21 mouse cellular contexts compared by ENCODE assay signal in genomic region chr2:69097526-69097925, GRCm38 (mm10).
"Had no signal": no experiment of that assay in that cellular context is flagged by ENCODE, and none has a peak within 500 bp of the region (broad histone marks: within the 10 kb centered on the region; RNA-seq: fewer than 3 reads in every experiment).

No protein-coding gene starts in this region.

- H3K4me1 ChIP-seq: hindbrain, embryonic 13.5 days; hindbrain, embryonic 15.5 days; limb, embryonic 10.5 days; limb, embryonic 12.5 days; liver, embryonic 13.5 days; liver, embryonic 15.5 days had no signal

- H3K27ac ChIP-seq: hindbrain, embryonic 13.5 days; hindbrain, embryonic 15.5 days; hindbrain, postnatal 0 days; kidney, postnatal 0 days; left cerebral cortex, adult 2 months; limb, embryonic 10.5 days; limb, embryonic 12.5 days; liver, embryonic 13.5 days; liver, embryonic 15.5 days had no signal

- DNase-seq: forebrain, postnatal 0 days; gastrocnemius, postnatal 14 days; gastrocnemius, postnatal 36 days; heart, postnatal 10 days; heart, postnatal 36 days; kidney, postnatal 4 days; liver; liver, embryonic 13.5 days; liver, postnatal 0 days; lung, adult 2 months had no signal

- H3K4me3 ChIP-seq: hindbrain, embryonic 13.5 days; hindbrain, embryonic 15.5 days; left cerebral cortex, adult 2 months; limb, embryonic 10.5 days; limb, embryonic 12.5 days; liver, embryonic 13.5 days; liver, embryonic 15.5 days had no signal

- H3K27me3 ChIP-seq: hindbrain, embryonic 13.5 days; hindbrain, embryonic 15.5 days; limb, embryonic 12.5 days; liver, embryonic 13.5 days; liver, embryonic 15.5 days had no signal

- H3K9me3 ChIP-seq: hindbrain, embryonic 13.5 days; hindbrain, embryonic 15.5 days; limb, embryonic 10.5 days; limb, embryonic 12.5 days; liver, embryonic 13.5 days; liver, embryonic 15.5 days had no signal

- H3K9ac ChIP-seq: forebrain, postnatal 0 days; hindbrain, embryonic 13.5 days; hindbrain, embryonic 15.5 days; limb, embryonic 12.5 days; liver, embryonic 13.5 days; liver, embryonic 15.5 days; liver, postnatal 0 days had no signal

- H3K36me3 ChIP-seq: hindbrain, embryonic 15.5 days; limb, embryonic 10.5 days; limb, embryonic 12.5 days; liver, embryonic 13.5 days; liver, embryonic 15.5 days had no signal

- H3K4me2 ChIP-seq: heart, embryonic 11.5 days; hindbrain, embryonic 13.5 days; hindbrain, embryonic 15.5 days; limb, embryonic 12.5 days; liver, embryonic 11.5 days; liver, embryonic 13.5 days; liver, embryonic 15.5 days had no signal

- ATAC-seq: forebrain, postnatal 0 days; hindbrain, postnatal 0 days; intestine, embryonic 16.5 days; liver, postnatal 0 days had no signal
